Mouse (Mus musculus) ES-CJ7 (cell line): ENCODE data around the gene Tas1r2.

Experiments used
- DNase-seq: peaks from one replicate; pipeline ENCODE4 v3.0.0; 2011; ENCODE audit warnings: low read depth, low spot score

The Tas1r2 gene

GRCm38 (mm10) chr4:139653238-139653637 lies at the start of gene Tas1r2:
Gene Tas1r2 (plus strand): TSS chr4:139653538.
- DNase-seq, result no peak

GRCm38 (mm10) chr4:139605216-139605615 lies 48.1 kb upstream of the Tas1r2 start:
- no peak for DNase-seq

- no peak for DNase-seq
These were observed 46.6 kb upstream of the Tas1r2 start for GRCm38 (mm10) chr4:139606732-139607131.

- no peak for DNase-seq
These were observed 44.4 kb upstream of the Tas1r2 start for GRCm38 (mm10) chr4:139608975-139609374.

GRCm38 (mm10) chr4:139610954-139611353 lies 42.4 kb upstream of the Tas1r2 start:
- DNase-seq, result no peak

- DNase-seq, result peak; percentile 71
These were observed 41.8 kb upstream of the Tas1r2 start for GRCm38 (mm10) chr4:139611542-139611953.

GRCm38 (mm10) chr4:139614524-139615260 lies 38.6 kb upstream of the Tas1r2 start:
- DNase-seq, result peak; percentile 82

GRCm38 (mm10) chr4:139616276-139617000 lies 36.9 kb upstream of the Tas1r2 start:
- peak; percentile 88 for DNase-seq

- no peak for DNase-seq
These were observed 36.4 kb upstream of the Tas1r2 start for GRCm38 (mm10) chr4:139617001-139617364.

- DNase-seq, result no peak
These were observed 33.6 kb upstream of the Tas1r2 start for GRCm38 (mm10) chr4:139619765-139620164.

GRCm38 (mm10) chr4:139622373-139623282 lies 30.7 kb upstream of the Tas1r2 start, which contains the start of gene Aldh4a1:
Gene Aldh4a1 (plus strand): TSS chr4:139622866.
- peak; percentile 99 for DNase-seq

GRCm38 (mm10) chr4:139623434-139624115 lies 29.8 kb upstream of the Tas1r2 start:
- no peak for DNase-seq

GRCm38 (mm10) chr4:139624116-139624489 lies 29.2 kb upstream of the Tas1r2 start:
- no peak for DNase-seq

- no peak for DNase-seq
These were observed 28.6 kb upstream of the Tas1r2 start for GRCm38 (mm10) chr4:139624706-139625105.

GRCm38 (mm10) chr4:139627361-139627760 lies 26.0 kb upstream of the Tas1r2 start:
- DNase-seq, result peak; percentile 68

- DNase-seq, result peak; percentile 74
These were observed 23.2 kb upstream of the Tas1r2 start for GRCm38 (mm10) chr4:139630171-139630570.

- DNase-seq, result no peak
These were observed 22.2 kb upstream of the Tas1r2 start for GRCm38 (mm10) chr4:139631141-139631540.

- DNase-seq, result no peak
These were observed 21.6 kb upstream of the Tas1r2 start for GRCm38 (mm10) chr4:139631569-139632253.

- DNase-seq, result no peak
These were observed 21.1 kb upstream of the Tas1r2 start for GRCm38 (mm10) chr4:139632254-139632580.

- DNase-seq, result peak; percentile 63
These were observed 17.0 kb upstream of the Tas1r2 start for GRCm38 (mm10) chr4:139636373-139636772.

- DNase-seq, result no peak
These were observed 15.5 kb upstream of the Tas1r2 start for GRCm38 (mm10) chr4:139637847-139638246.
